Mouse (Mus musculus) CH12.LX (cell line): Measurements from ENCODE around the gene Pcyt2. TPM values are rescaled to one million over a fixed set of nuclear protein-coding genes. Genes with fewer than 3 reads are reported as not detected.

Experiments
- DNase-seq: peaks from one replicate; pipeline ENCODE4 v3.0.0-alpha.2; 2013; ENCODE audit errors: extremely low read depth
- H3K27ac ChIP-seq: 2 replicates; pipeline ENCODE4 v1.5.1; 2012; ENCODE audit warnings: low read depth, mild to moderate bottlenecking, control low read depth, moderate library complexity; ENCODE audit not compliant: insufficient read depth
- H3K27me3 ChIP-seq: replicated peaks from 2 replicates; pipeline ENCODE3; 2012; ENCODE audit warnings: inconsistent platforms
- H3K36me3 ChIP-seq, 2 experiments: replicated peaks in 1 of 2; 2 replicates each; pipeline versions ENCODE3 to v1.6.1; 2012; ENCODE audit warnings: inconsistent platforms in 1 of 2, low read length in 1 of 2, mild to moderate bottlenecking in 1 of 2, mixed read lengths in 1 of 2, moderate library complexity in 1 of 2; ENCODE audit not compliant: control insufficient read depth in 1 of 2, insufficient read depth in 1 of 2
- H3K4me1 ChIP-seq, 2 experiments: 2 replicates each; pipeline ENCODE4 v1.6.1; 2012; ENCODE audit warnings: inconsistent platforms in 1 of 2, moderate library complexity in 1 of 2; ENCODE audit not compliant: insufficient read depth in 2 of 2, control insufficient read depth in 1 of 2
- H3K4me2 ChIP-seq: 2 replicates; pipeline ENCODE4 v1.6.1; 2012; ENCODE audit warnings: low read depth, mild to moderate bottlenecking, control low read depth; ENCODE audit not compliant: poor library complexity, insufficient read depth, severe bottlenecking
- H3K4me3 ChIP-seq, 3 experiments: fragments of 150-350 bp in 1 of 3; sonication (generic) in 1 of 3; replicated peaks in 1 of 3; 2 replicates each; pipeline versions ENCODE3 to v1.5.1; 2011 to 2012; ENCODE audit warnings: low read depth in 2 of 3, low read length in 2 of 3, mild to moderate bottlenecking in 2 of 3, moderate library complexity in 2 of 3, control low read depth in 1 of 3, improper control_type of control experiment in 1 of 3, inconsistent platforms in 1 of 3, mixed read lengths in 1 of 3; ENCODE audit not compliant: poor library complexity in 1 of 3
- H3K79me2 ChIP-seq: replicated peaks from 2 replicates; pipeline ENCODE4 v1.6.1; 2012; ENCODE audit warnings: mild to moderate bottlenecking, moderate library complexity; ENCODE audit not compliant: control insufficient read depth, poor library complexity, insufficient read depth, severe bottlenecking; ENCODE audit errors: extremely low read depth
- H3K9ac ChIP-seq: 2 replicates; pipeline ENCODE4 v1.6.1; 2012; ENCODE audit warnings: low read depth, mild to moderate bottlenecking, control low read depth, moderate library complexity; ENCODE audit not compliant: insufficient read depth
- H3K9me3 ChIP-seq: replicated peaks from 2 replicates; pipeline ENCODE3; 2012; ENCODE audit warnings: low read length, inconsistent platforms, mixed read lengths
- BHLHE40 ChIP-seq: IDR thresholded peaks from 2 replicates; pipeline ENCODE4 v1.6.1; 2011; ENCODE audit warnings: mild to moderate bottlenecking, low read depth, low read length, improper control_type of control experiment
- CHD2 ChIP-seq: IDR thresholded peaks from 2 replicates; pipeline ENCODE4 v1.6.1; 2011; ENCODE audit warnings: low read length, improper control_type of control experiment
- CTCF ChIP-seq, 2 experiments: IDR thresholded peaks in 1 of 2; conservative IDR thresholded peaks in 1 of 2; 2 replicates each; pipeline ENCODE4 v1.5.1; 2011 to 2012; ENCODE audit warnings: low read depth in 2 of 2, low read length in 2 of 2, improper control_type of control experiment in 1 of 2, inconsistent platforms in 1 of 2, mild to moderate bottlenecking in 1 of 2, moderate library complexity in 1 of 2
- E2F4 ChIP-seq: IDR thresholded peaks from 2 replicates; pipeline ENCODE4 v1.6.1; 2011; ENCODE audit warnings: low read depth, low read length, improper control_type of control experiment; ENCODE audit not compliant: insufficient replicate concordance
- ELF1 ChIP-seq: IDR thresholded peaks from 2 replicates; pipeline ENCODE4 v1.6.1; 2014; ENCODE audit warnings: low read depth, mild to moderate bottlenecking, inconsistent platforms, low read length, improper control_type of control experiment
- EP300 ChIP-seq: IDR thresholded peaks from 2 replicates; pipeline ENCODE4 v1.6.1; 2011; ENCODE audit warnings: low read length, improper control_type of control experiment
- ETS1 ChIP-seq: conservative IDR thresholded peaks from 2 replicates; pipeline ENCODE4 v1.6.1; 2012; ENCODE audit warnings: low read depth, mild to moderate bottlenecking, inconsistent platforms, low read length, improper control_type of control experiment, moderate library complexity
- GABPA ChIP-seq: IDR thresholded peaks from 2 replicates; pipeline ENCODE4 v1.6.1; 2012; ENCODE audit warnings: low read depth, low read length, improper control_type of control experiment, inconsistent platforms; ENCODE audit not compliant: insufficient replicate concordance
- HCFC1 ChIP-seq: IDR thresholded peaks from 2 replicates; pipeline ENCODE4 v1.6.1; 2012; ENCODE audit warnings: low read depth, mild to moderate bottlenecking, inconsistent platforms, low read length, improper control_type of control experiment
- IRF4 ChIP-seq: IDR thresholded peaks from 2 replicates; pipeline ENCODE4 v1.6.1; 2014; ENCODE audit warnings: low read depth, mild to moderate bottlenecking, inconsistent platforms, low read length, improper control_type of control experiment
- JUND ChIP-seq: conservative IDR thresholded peaks from 2 replicates; pipeline ENCODE4 v1.6.1; 2011; ENCODE audit warnings: low read depth, low read length, improper control_type of control experiment
- MAFK ChIP-seq: IDR thresholded peaks from 2 replicates; pipeline ENCODE4 v1.6.1; 2011; ENCODE audit warnings: low read length, improper control_type of control experiment; ENCODE audit not compliant: insufficient replicate concordance
- MAZ ChIP-seq: IDR thresholded peaks from 2 replicates; pipeline ENCODE4 v1.6.1; 2012; ENCODE audit warnings: low read depth, mild to moderate bottlenecking, inconsistent platforms, low read length, improper control_type of control experiment, moderate library complexity
- MEF2A ChIP-seq: IDR thresholded peaks from 2 replicates; pipeline ENCODE4 v1.6.1; 2014; ENCODE audit warnings: low read depth, mild to moderate bottlenecking, inconsistent platforms, low read length, improper control_type of control experiment, borderline replicate concordance
- MXI1 ChIP-seq: IDR thresholded peaks from 2 replicates; pipeline ENCODE4 v1.6.1; 2011; ENCODE audit warnings: mild to moderate bottlenecking, low read depth, low read length, improper control_type of control experiment
- MYC ChIP-seq: IDR thresholded peaks from 2 replicates; pipeline ENCODE4 v1.6.1; 2011; ENCODE audit warnings: low read depth, mild to moderate bottlenecking, improper control_type of control experiment, low read length
- NELFE ChIP-seq: IDR thresholded peaks from 2 replicates; pipeline ENCODE4 v1.6.1; 2011; ENCODE audit warnings: low read depth, low read length, improper control_type of control experiment
- NRF1 ChIP-seq: IDR thresholded peaks from 2 replicates; pipeline ENCODE4 v1.6.1; 2014; ENCODE audit warnings: low read depth, mild to moderate bottlenecking, inconsistent platforms, low read length, improper control_type of control experiment, moderate library complexity
- PAX5 ChIP-seq: IDR thresholded peaks from 2 replicates; pipeline ENCODE4 v1.6.1; 2012; ENCODE audit warnings: low read length, inconsistent platforms, mixed read lengths
- POLR2A ChIP-seq: IDR thresholded peaks from 2 replicates; pipeline ENCODE4 v1.6.1; 2011; ENCODE audit warnings: low read depth, mild to moderate bottlenecking, improper control_type of control experiment, low read length
- POLR2AphosphoS2 ChIP-seq: IDR thresholded peaks from 2 replicates; pipeline ENCODE4 v1.6.1; 2011; ENCODE audit warnings: low read depth, low read length, improper control_type of control experiment
- RAD21 ChIP-seq: IDR thresholded peaks from 2 replicates; pipeline ENCODE4 v1.6.1; 2011; ENCODE audit warnings: low read depth, mild to moderate bottlenecking, low read length, improper control_type of control experiment, moderate library complexity
- RCOR1 ChIP-seq: conservative IDR thresholded peaks from 2 replicates; pipeline ENCODE4 v1.6.1; 2012; ENCODE audit warnings: low read depth, mild to moderate bottlenecking, inconsistent platforms, low read length, improper control_type of control experiment
- SIN3A ChIP-seq: IDR thresholded peaks from 2 replicates; pipeline ENCODE4 v1.6.1; 2012; ENCODE audit warnings: low read length, improper control_type of control experiment, inconsistent platforms
- SMC3 ChIP-seq: IDR thresholded peaks from 2 replicates; pipeline ENCODE4 v1.6.1; 2011; ENCODE audit warnings: low read depth, low read length, improper control_type of control experiment
- TBP ChIP-seq: conservative IDR thresholded peaks from 2 replicates; pipeline ENCODE4 v1.6.1; 2011; ENCODE audit warnings: low read depth, low read length, improper control_type of control experiment
- TCF12 ChIP-seq: IDR thresholded peaks from 2 replicates; pipeline ENCODE4 v1.6.1; 2014; ENCODE audit warnings: low read depth, mild to moderate bottlenecking, inconsistent platforms, low read length, improper control_type of control experiment
- UBTF ChIP-seq: IDR thresholded peaks from 2 replicates; pipeline ENCODE4 v1.6.1; 2012; ENCODE audit warnings: low read depth, mild to moderate bottlenecking, inconsistent platforms, low read length, improper control_type of control experiment, moderate library complexity
- ZC3H11A ChIP-seq: IDR thresholded peaks from 2 replicates; pipeline ENCODE4 v1.6.1; 2012; ENCODE audit warnings: low read depth, mild to moderate bottlenecking, inconsistent platforms, low read length, improper control_type of control experiment
- ZKSCAN1 ChIP-seq: IDR thresholded peaks from 2 replicates; pipeline ENCODE4 v1.6.1; 2012; ENCODE audit warnings: low read depth, inconsistent platforms, low read length, improper control_type of control experiment, borderline replicate concordance
- ZMIZ1 ChIP-seq: IDR thresholded peaks from 2 replicates; pipeline ENCODE4 v1.6.1; 2012; ENCODE audit warnings: low read depth, mild to moderate bottlenecking, inconsistent platforms, low read length, improper control_type of control experiment
- dilution Hi-C: fragments of 300-500 bp; cut with MboI; formaldehyde crosslinking; loops from 2 replicates; pipeline ENCODE4 v1.14.3; 2020; ENCODE audit warnings: low sequenced_read_pairs; ENCODE audit not compliant: extremely low pct_unique_long_range_greater_than_20kb, extremely low pct_ligation_motif_present
- in situ Hi-C: fragments of 300-500 bp; cut with MboI; formaldehyde crosslinking; loops from 3 replicates; pipeline ENCODE4 v1.14.3; 2019; ENCODE audit warnings: low sequenced_read_pairs, low pct_ligation_motif_present, low pct_unique_long_range_greater_than_20kb, mixed read lengths
- polyA plus RNA-seq: library from polyadenylated mRNA; unstranded; fragments of >175 nt; gene quantifications from 2 replicates; pipeline ENCODE4 v1.2.1, GENCODE M21; 2012; ENCODE audit warnings: low read depth; ENCODE audit not compliant: insufficient read length
- total RNA-seq, 2 experiments: library from RNA; depleted of rRNA; stranded (reverse); fragments of 300-350 nt in 1 of 2; fragments of >200 nt in 1 of 2; gene quantifications; 2 replicates each; pipeline ENCODE4 v1.2.3; 2012 to 2014

Pcyt2 gene
- total and polyA plus RNA-seq, 3 experiments: 154 to 166 (median 155) TPM

DNA sequence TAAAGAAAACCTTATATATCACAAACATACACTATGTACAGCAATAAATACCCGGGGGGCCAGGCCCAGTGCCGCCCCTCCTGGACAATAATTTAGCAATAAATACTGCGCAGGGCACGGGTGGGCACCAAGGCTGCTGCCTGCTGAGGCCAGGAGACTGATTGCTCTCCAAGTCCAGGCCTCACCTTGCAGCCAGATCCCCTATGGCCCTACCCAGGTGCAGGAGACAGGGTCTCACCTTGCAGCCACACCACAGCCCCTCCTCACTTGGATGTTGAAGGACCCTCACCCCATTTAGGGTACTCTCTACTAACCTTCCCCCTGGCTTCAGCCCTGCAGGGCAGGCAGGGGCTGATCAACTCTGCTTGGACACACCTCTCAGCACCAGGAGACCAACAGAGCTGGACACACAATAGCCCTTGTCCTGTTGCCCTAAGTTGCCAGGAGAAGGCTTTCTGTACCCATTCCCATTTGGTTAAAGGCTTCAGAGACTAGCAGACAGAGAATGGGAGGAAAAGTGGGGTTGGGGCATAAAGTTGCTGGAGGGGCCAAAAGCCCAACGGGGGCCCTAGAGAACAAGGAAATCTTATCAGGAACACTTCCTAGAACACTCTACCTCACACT, 7.5 kb upstream of the Pcyt2 start, which contains the start of gene Sirt7:
Gene Sirt7, minus strand, starts transcription at position 89 of the 624 bp plus-strand sequence.
- in situ Hi-C loops: loop anchor here (10.0 kb wide), 1 partner anchor 60 kb away; no protein-coding TSS in a partner anchor
- H3K4me1 ChIP-seq: peaks cover 36 to 63% of the 10 kb centered on the region in 2 experiments

GRCm38 (mm10) chr11:120624680-120625111, 7.0 kb upstream of the Pcyt2 start:
- H3K4me2 ChIP-seq: peak overlapping the region; percentile 86
- H3K27me3 ChIP-seq: no peaks in the 10 kb centered on the region
- H3K9ac ChIP-seq: peak overlapping the region; percentile 93
- dilution Hi-C loops: no loop called here
- no peaks in the 10 kb centered on the region for H3K9me3 ChIP-seq
- H3K27ac ChIP-seq: peak overlapping the region; percentile 83
- TF ChIP-seq UBTF (no peak), ZC3H11A (no peak), ELF1 (peak; percentile 100), IRF4 (no peak), TBP (peak; percentile 69), NRF1 (peak; percentile 97), ZMIZ1 (peak; percentile 88), JUND (no peak), SIN3A (peak; percentile 97), HCFC1 (peak; percentile 89), ZKSCAN1 (no peak), TCF12 (peak; percentile 75), BHLHE40 (0 out of 2 replicates have a peak, but pooled peaks have one; percentile 7), MAZ (no peak), EP300 (no peak), CHD2 (peak; percentile 28; the same call in 1 of the 2 replicates), MAFK (0 out of 2 replicates have a peak, but pooled peaks have one; percentile 9), POLR2AphosphoS2 (peak; percentile 94), NELFE (peak; percentile 81), POLR2A (peak; percentile 93), MXI1 (peak; percentile 90; the same call in 1 of the 2 replicates)
- in situ Hi-C loops: loop anchor here (10.0 kb wide), 1 partner anchor 60 kb away; no protein-coding TSS in a partner anchor
- H3K79me2 ChIP-seq: peaks cover 32% of the 10 kb centered on the region
- peaks cover 33 to 57% of the 10 kb centered on the region in 2 experiments for H3K4me1 ChIP-seq
- H3K4me3 ChIP-seq: peak overlapping the region; percentile 82 to 100 (median 100)
- DNase-seq: peak; percentile 91
- H3K36me3 ChIP-seq: peaks cover 58 to 77% of the 10 kb centered on the region in 2 experiments

More for the DNA sequence above, 7.5 kb upstream of the Pcyt2 start, which contains the start of gene Sirt7:
- H3K27ac ChIP-seq: peak within 1 kb of the TSS; percentile 83
- H3K36me3 ChIP-seq: peaks cover 52 to 71% of the 10 kb centered on the region in 2 experiments
- no peak for TF ChIP-seq ZC3H11A
- TF ChIP-seq NRF1: no peak
- no peak for TF ChIP-seq MXI1
- TF ChIP-seq MEF2A: no peak
- TF ChIP-seq ETS1: no peak
- no peak for TF ChIP-seq POLR2A
- no peak for TF ChIP-seq E2F4
- TF ChIP-seq SMC3: no peak
- no peak for TF ChIP-seq POLR2AphosphoS2
- TF ChIP-seq GABPA: no peak
- TF ChIP-seq RAD21: no peak
- no peak for TF ChIP-seq UBTF
- no peak for TF ChIP-seq RCOR1
- TF ChIP-seq ELF1: no peak
- no peak for TF ChIP-seq MYC
- TF ChIP-seq MAZ: no peak
- TF ChIP-seq ZKSCAN1: no peak
- no peak for TF ChIP-seq PAX5
- TF ChIP-seq JUND: no peak
- TF ChIP-seq CTCF (conservative IDR thresholded peaks at IDR 0.05 in 1 of 2, IDR thresholded peaks at IDR 0.05 in 1 of 2; ENCODE audit: low read depth in 2 of 2, low read length in 2 of 2): no peak
- dilution Hi-C loops: no loop called here
- H3K9ac ChIP-seq: peak within 1 kb of the TSS; percentile 93
- no peaks in the 10 kb centered on the region for H3K27me3 ChIP-seq
- no peak for DNase-seq
- peaks cover 37% of the 10 kb centered on the region for H3K79me2 ChIP-seq
- peak within 1 kb of the TSS; percentile 82 to 100 (median 100) for H3K4me3 ChIP-seq
- peak within 1 kb of the TSS; percentile 86 for H3K4me2 ChIP-seq
- H3K9me3 ChIP-seq: no peaks in the 10 kb centered on the region
